Comparison of ENCODE assay signal across 11 mouse cellular contexts in the genomic region with DNA sequence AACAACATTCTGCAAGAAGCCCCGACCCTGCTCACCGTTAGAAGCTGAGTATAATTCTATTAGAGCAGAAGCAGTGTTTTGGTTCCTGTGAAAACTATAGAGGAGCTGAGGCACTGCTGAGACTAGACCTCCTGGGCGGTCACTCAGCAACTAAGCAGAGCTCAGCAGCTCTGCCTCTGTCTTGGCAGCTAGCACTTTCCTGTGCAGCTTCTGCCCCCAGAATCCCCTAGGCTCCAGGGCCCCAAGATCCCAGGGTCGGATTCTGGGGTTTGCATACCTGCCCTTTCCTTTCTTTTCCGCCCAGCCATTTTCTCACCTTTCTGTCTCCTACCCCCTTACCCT. TPM values are rescaled to one million over a fixed set of nuclear protein-coding genes. Genes with fewer than 3 reads are reported as not detected.
A peak's percentile ranks its signal among the peaks of the same experiment; 100 is the strongest.
DNase-seq lines count a peak whose midpoint lies in the region; ATAC-seq and TF ChIP-seq lines count a peak whose summit lies in the region.
"Had no signal": no experiment of that assay in that cellular context is flagged by ENCODE, and none has a peak within 500 bp of the region (broad histone marks: within the 10 kb centered on the region; RNA-seq: fewer than 3 reads in every experiment).

No protein-coding gene starts in this region.

- no peak for ATAC-seq in forebrain, embryonic 12.5 days (ENCODE audit: low FRiP score)
- no peak for ATAC-seq in forebrain, postnatal 0 days
- ATAC-seq in midbrain, embryonic 11.5 days (ENCODE audit: low FRiP score) = no peak
- no peak for ATAC-seq in midbrain, embryonic 16.5 days
- no peak for ATAC-seq in limb, embryonic 12.5 days (ENCODE audit: insufficient number of reproducible peaks, insufficient read depth, low FRiP score, low TSS enrichment, low read depth)
- no peak; the same call in 1 of the 2 replicates for ATAC-seq in neural tube, embryonic 15.5 days (ENCODE audit: low FRiP score)
- ATAC-seq: intestine, embryonic 15.5 days had no signal

- intact Hi-C loops in left cerebral cortex, postnatal 10 days (cut with DNase I) = no loop called here

- H3K9me3 ChIP-seq in forebrain, embryonic 12.5 days = no peaks in the 10 kb centered on the region
- no peaks in the 10 kb centered on the region for H3K9me3 ChIP-seq in forebrain, postnatal 0 days (ENCODE audit: low read length)
- no peaks in the 10 kb centered on the region for H3K9me3 ChIP-seq in midbrain, embryonic 11.5 days (ENCODE audit: control insufficient read depth, low read length)
- H3K9me3 ChIP-seq in midbrain, embryonic 16.5 days (replicated peaks; ENCODE audit: control insufficient read depth, low read length, poor library complexity, severe bottlenecking) = no peaks in the 10 kb centered on the region
- H3K9me3 ChIP-seq in limb, embryonic 12.5 days = no peaks in the 10 kb centered on the region
- H3K9me3 ChIP-seq in neural tube, embryonic 15.5 days (replicated peaks) = no peaks in the 10 kb centered on the region
- H3K9me3 ChIP-seq: intestine, embryonic 15.5 days had no signal

- peak overlapping the region; percentile 62 for H3K4me2 ChIP-seq in forebrain, embryonic 12.5 days
- H3K4me2 ChIP-seq in forebrain, postnatal 0 days (ENCODE audit: low read depth) = no peak overlapping the region
- peak overlapping the region; percentile 52 for H3K4me2 ChIP-seq in midbrain, embryonic 11.5 days
- no peak overlapping the region for H3K4me2 ChIP-seq in midbrain, embryonic 16.5 days (ENCODE audit: low read length)
- peak overlapping the region; percentile 75 for H3K4me2 ChIP-seq in limb, embryonic 12.5 days
- H3K4me2 ChIP-seq in neural tube, embryonic 15.5 days = peak overlapping the region; percentile 51; the same call in 1 of the 2 replicates

- H3K27ac ChIP-seq in forebrain, embryonic 12.5 days = no peak overlapping the region
- H3K27ac ChIP-seq in forebrain, postnatal 0 days (ENCODE audit: low read depth, low read length) = no peak overlapping the region
- no peak overlapping the region for H3K27ac ChIP-seq in midbrain, embryonic 11.5 days (ENCODE audit: low read depth, low read length)
- no peak overlapping the region for H3K27ac ChIP-seq in midbrain, embryonic 16.5 days (ENCODE audit: low read length)
- peak overlapping the region; percentile 69 for H3K27ac ChIP-seq in limb, embryonic 12.5 days
- H3K27ac ChIP-seq in neural tube, embryonic 15.5 days (replicated peaks) = no peak overlapping the region
- H3K27ac ChIP-seq: intestine, embryonic 15.5 days had no signal

- H3K4me1 ChIP-seq in forebrain, embryonic 12.5 days = peaks cover 26% of the 10 kb centered on the region
- no peaks in the 10 kb centered on the region for H3K4me1 ChIP-seq in forebrain, postnatal 0 days (ENCODE audit: insufficient read depth)
- peaks cover 28% of the 10 kb centered on the region for H3K4me1 ChIP-seq in midbrain, embryonic 11.5 days (ENCODE audit: control insufficient read depth, insufficient read depth, low read length)
- H3K4me1 ChIP-seq in midbrain, embryonic 16.5 days (ENCODE audit: control insufficient read depth, insufficient read depth, low read length) = peaks cover 16% of the 10 kb centered on the region
- peaks cover 26% of the 10 kb centered on the region for H3K4me1 ChIP-seq in limb, embryonic 12.5 days (replicated peaks)
- peaks cover 29% of the 10 kb centered on the region for H3K4me1 ChIP-seq in neural tube, embryonic 15.5 days

- H3K4me3 ChIP-seq in forebrain, embryonic 12.5 days (replicated peaks) = no peak overlapping the region
- H3K4me3 ChIP-seq in forebrain, postnatal 0 days (ENCODE audit: low read depth, low read length) = no peak overlapping the region
- H3K4me3 ChIP-seq in midbrain, embryonic 11.5 days (ENCODE audit: low read depth, low read length) = no peak overlapping the region
- H3K4me3 ChIP-seq in midbrain, embryonic 16.5 days (ENCODE audit: low read depth, low read length) = no peak overlapping the region
- peak overlapping the region; percentile 43 for H3K4me3 ChIP-seq in limb, embryonic 12.5 days (replicated peaks)
- no peak overlapping the region for H3K4me3 ChIP-seq in neural tube, embryonic 15.5 days (replicated peaks)

- WGBS in forebrain, embryonic 12.5 days = 8% methylated on average over 5 of the region's 5 CpGs
- 20% methylated on average over 5 of the region's 5 CpGs for WGBS in forebrain, postnatal 0 days
- WGBS in midbrain, embryonic 11.5 days = 3% methylated on average over 5 of the region's 5 CpGs
- WGBS in midbrain, embryonic 16.5 days = 13% methylated on average over 5 of the region's 5 CpGs
- under 1% methylated on average over 5 of the region's 5 CpGs for WGBS in limb, embryonic 12.5 days
- WGBS in neural tube, embryonic 15.5 days = 18% methylated on average over 5 of the region's 5 CpGs

- no peak overlapping the region for H3K9ac ChIP-seq in forebrain, embryonic 12.5 days
- no peak overlapping the region for H3K9ac ChIP-seq in forebrain, postnatal 0 days
- peak overlapping the region; percentile 31; the same call in 1 of the 2 replicates for H3K9ac ChIP-seq in midbrain, embryonic 11.5 days (ENCODE audit: low read length)
- H3K9ac ChIP-seq in midbrain, embryonic 16.5 days (ENCODE audit: low read depth, low read length) = no peak overlapping the region
- H3K9ac ChIP-seq in limb, embryonic 12.5 days (replicated peaks) = 0 out of 2 replicates have a peak overlapping the region, but pooled peaks have one; percentile 12
- no peak overlapping the region for H3K9ac ChIP-seq in neural tube, embryonic 15.5 days (replicated peaks)
- H3K9ac ChIP-seq: intestine, embryonic 15.5 days had no signal

- DNase-seq in forebrain, postnatal 0 days = no peak
- DNase-seq in midbrain, embryonic 11.5 days (ENCODE audit: low spot score, missing footprints) = no peak
- no peak for DNase-seq in kidney, postnatal 10 days
- DNase-seq in left cerebral cortex, postnatal 10 days (ENCODE audit: extremely low spot score in 1 of 2, low spot score in 2 of 2) = no peak
- DNase-seq: cerebellum, adult 9-10 months had no signal

- no peak for TF ChIP-seq CTCF in forebrain, postnatal 0 days (IDR thresholded peaks at IDR 0.05; ENCODE audit: low read depth)

- H3K36me3 ChIP-seq in forebrain, embryonic 12.5 days (replicated peaks) = no peaks in the 10 kb centered on the region
- H3K36me3 ChIP-seq in forebrain, postnatal 0 days (ENCODE audit: insufficient read depth) = no peaks in the 10 kb centered on the region
- no peaks in the 10 kb centered on the region for H3K36me3 ChIP-seq in midbrain, embryonic 11.5 days (ENCODE audit: control insufficient read depth, insufficient read depth, low read length)
- H3K36me3 ChIP-seq in midbrain, embryonic 16.5 days (ENCODE audit: control insufficient read depth, insufficient read depth, low read length) = no peaks in the 10 kb centered on the region
- no peaks in the 10 kb centered on the region for H3K36me3 ChIP-seq in limb, embryonic 12.5 days
- H3K36me3 ChIP-seq in neural tube, embryonic 15.5 days = no peaks in the 10 kb centered on the region
- H3K36me3 ChIP-seq: intestine, embryonic 15.5 days had no signal

- H3K27me3 ChIP-seq in forebrain, embryonic 12.5 days = no peaks in the 10 kb centered on the region
- H3K27me3 ChIP-seq in forebrain, postnatal 0 days (ENCODE audit: insufficient read depth, low read length) = peaks cover 41% of the 10 kb centered on the region
- no peaks in the 10 kb centered on the region for H3K27me3 ChIP-seq in midbrain, embryonic 11.5 days (ENCODE audit: control insufficient read depth, insufficient read depth, low read length)
- peaks cover 10% of the 10 kb centered on the region for H3K27me3 ChIP-seq in midbrain, embryonic 16.5 days (ENCODE audit: control insufficient read depth, insufficient read depth, low read depth, low read length)
- H3K27me3 ChIP-seq in limb, embryonic 12.5 days = no peaks in the 10 kb centered on the region; the same call in 1 of the 2 replicates
- H3K27me3 ChIP-seq in neural tube, embryonic 15.5 days (replicated peaks) = peaks cover 18% of the 10 kb centered on the region

RNA-seq across cellular contexts. Expression of a gene that starts 13.1 kb away (rescaled TPM):
- 16.1 and 16.3 TPM in 2 replicates for polyA plus RNA-seq in forebrain, embryonic 12.5 days (2016; fragmentation: Nextera tagmentation; extraction: Ambion mirVana)
- 5.7 and 9.0 TPM in 2 replicates for total RNA-seq in forebrain, postnatal 0 days (2014; rRNA removed)
- polyA plus RNA-seq in forebrain, postnatal 0 days (2015; fragmentation: Nextera tagmentation; extraction: Ambion mirVana) = 1.2 and 2.2 TPM in 2 replicates
- polyA plus RNA-seq in midbrain, embryonic 11.5 days (2014; fragmentation: Nextera tagmentation; extraction: Ambion mirVana) = 27.3 and 27.5 TPM in 2 replicates
- 7.0 and 9.6 TPM in 2 replicates for polyA plus RNA-seq in midbrain, embryonic 16.5 days (2015; fragmentation: Nextera tagmentation; extraction: Ambion mirVana)
- 10.3 and 14.2 TPM in 2 replicates for polyA plus RNA-seq in limb, embryonic 12.5 days (2016; fragmentation: Nextera tagmentation; extraction: Ambion mirVana)
- polyA plus RNA-seq in neural tube, embryonic 15.5 days (2015; fragmentation: Nextera tagmentation; extraction: Ambion mirVana) = 6.9 and 7.0 TPM in 2 replicates
- total RNA-seq in left cerebral cortex, postnatal 10 days (2021) = 1 to 10 TPM; 4.0 TPM
- total RNA-seq: megakaryocyte-erythroid progenitor cell, adult 5-6 weeks had no signal

Comparison
In these comparisons a context has a peak if more than half of its experiments do, and no peak if none do; other contexts are left out.
1. H3K4me2 ChIP-seq: peak in forebrain, embryonic 12.5 days (single experiment), midbrain, embryonic 11.5 days (single experiment), limb, embryonic 12.5 days (single experiment) and neural tube, embryonic 15.5 days (single experiment); none in forebrain, postnatal 0 days (single experiment) and midbrain, embryonic 16.5 days (single experiment).
2. H3K9ac ChIP-seq: peak in midbrain, embryonic 11.5 days (single experiment) and limb, embryonic 12.5 days (single experiment); none in forebrain, embryonic 12.5 days (single experiment), forebrain, postnatal 0 days (single experiment), midbrain, embryonic 16.5 days (single experiment) and neural tube, embryonic 15.5 days (single experiment).